ENCODE assay signal across 9 mouse cellular contexts in genomic region chr13:6532683-6533082, GRCm38 (mm10). TPM values are rescaled to one million over a fixed set of nuclear protein-coding genes. Genes with fewer than 3 reads are reported as not detected.
DNase-seq lines count a peak whose midpoint lies in the region; TF ChIP-seq lines count a peak whose summit lies in the region.
"Had no signal": no experiment of that assay in that cellular context is flagged by ENCODE, and none has a peak within 500 bp of the region (broad histone marks: within the 10 kb centered on the region; RNA-seq: fewer than 3 reads in every experiment).

No protein-coding gene starts in this region.

- no peaks in the 10 kb centered on the region for H3K4me1 ChIP-seq in testis, adult 2 months (ENCODE audit: control insufficient read depth, insufficient read depth, low read length)
- H3K4me1 ChIP-seq in limb, embryonic 10.5 days, result peaks cover 3% of the 10 kb centered on the region; the same call in 1 of the 2 replicates

- H3K4me3 ChIP-seq in testis, adult 2 months (ENCODE audit: control insufficient read depth, low read depth, low read length), result no peak overlapping the region
- H3K4me3 ChIP-seq in limb, embryonic 10.5 days, result no peak overlapping the region

- TF ChIP-seq POLR2A in testis, adult 2 months (IDR thresholded peaks at IDR 0.05; ENCODE audit: control insufficient read depth, low read depth, low read length), result no peak

- no peaks in the 10 kb centered on the region for H3K27me3 ChIP-seq in testis, adult 2 months (ENCODE audit: control insufficient read depth, insufficient read depth, low read length)
- no peaks in the 10 kb centered on the region for H3K27me3 ChIP-seq in splenic B cell, adult 2 months (ENCODE audit: control insufficient read depth, insufficient read depth, low read length, poor library complexity, severe bottlenecking)
- H3K27me3 ChIP-seq in limb, embryonic 10.5 days (ENCODE audit: low read depth, poor library complexity, severe bottlenecking), result no peaks in the 10 kb centered on the region

- WGBS in limb, embryonic 10.5 days, result 85% methylated on average over 1 of the region's 1 CpGs

- H3K9me3 ChIP-seq in limb, embryonic 10.5 days (replicated peaks), result no peaks in the 10 kb centered on the region

- TF ChIP-seq CTCF in testis, adult 2 months (IDR thresholded peaks at IDR 0.05; ENCODE audit: control insufficient read depth, insufficient read depth, insufficient replicate concordance, low read depth, low read length), result peak; percentile 22; the same call in 1 of the 2 replicates

- peak; percentile 36 to 40 for DNase-seq in cerebellum, adult 18-20 months
- no peak for DNase-seq in cerebellum, adult 11 months
- DNase-seq in testis, postnatal 14 days (ENCODE audit: low spot score), result no peak
- peak; percentile 42 for DNase-seq in induced T-regulatory cell, adult 2 months (ENCODE audit: low read depth)
- peak; percentile 60 for DNase-seq in splenic B cell, adult 2 months (ENCODE audit: low read depth, low spot score)
- no peak for DNase-seq in limb, embryonic 10.5 days (ENCODE audit: low spot score)
- DNase-seq in frontal cortex, postnatal 10 days (ENCODE audit: low spot score in 2 of 2), result no peak

- H3K36me3 ChIP-seq in testis, adult 2 months (ENCODE audit: control insufficient read depth, insufficient read depth, low read length), result no peaks in the 10 kb centered on the region
- H3K36me3 ChIP-seq in splenic B cell, adult 2 months (ENCODE audit: control insufficient read depth, insufficient read depth, low read length, poor library complexity, severe bottlenecking), result no peaks in the 10 kb centered on the region
- no peaks in the 10 kb centered on the region for H3K36me3 ChIP-seq in limb, embryonic 10.5 days

- no peak overlapping the region for H3K27ac ChIP-seq in testis, adult 2 months (ENCODE audit: control insufficient read depth, insufficient read depth, low read depth, low read length)
- H3K27ac ChIP-seq in limb, embryonic 10.5 days, result no peak overlapping the region
- H3K27ac ChIP-seq: macrophage had no signal

RNA-seq across cellular contexts. Expression of gene Pitrm1, which starts 15.3 kb away (rescaled TPM):
- 11.0 and 14.0 TPM in 2 replicates for polyA plus RNA-seq in testis, adult 2 months (2012; rRNA removed)
- polyA plus RNA-seq in limb, embryonic 10.5 days (2016; fragmentation: Nextera tagmentation; extraction: Ambion mirVana), result 129 and 148 TPM in 2 replicates

Comparison
In these comparisons a context has a peak if more than half of its experiments do, and no peak if none do; other contexts are left out.
1. DNase-seq: peak in cerebellum, adult 18-20 months (2 of 2), induced T-regulatory cell, adult 2 months (single experiment) and splenic B cell, adult 2 months (single experiment); none in cerebellum, adult 11 months (single experiment), testis, postnatal 14 days (single experiment), limb, embryonic 10.5 days (single experiment) and frontal cortex, postnatal 10 days (0 of 2).